Mouse (Mus musculus): Measurements from ENCODE around the gene Lpgat1. TPM values are rescaled to one million over a fixed set of nuclear protein-coding genes. Genes with fewer than 3 reads are reported as not detected.

Lpgat1 gene
- polyA plus RNA-seq (2014; fragmentation: Illumina TruSeq; extraction: RNeasy Lipid Tissue Mini Kit (QIAGEN cat#74804); ENCODE audit: low read depth, low replicate concordance) = 84.0 TPM

GRCm38 (mm10) chr1:191717601-191718498, at the start of gene Lpgat1:
TSS of gene Lpgat1 (plus strand) at chr1:191717834.

GRCm38 (mm10) chr1:191821326-191822091, 103.9 kb downstream of the Lpgat1 start, which contains the start of gene Nek2:
TSS of gene Nek2 (plus strand) at chr1:191821444.

Other genes with a start within 250 kb of the Lpgat1 start
- gene Dtl, start 142.3 kb upstream of the Lpgat1 start, polyA plus RNA-seq (2014; fragmentation: Illumina TruSeq; extraction: RNeasy Lipid Tissue Mini Kit (QIAGEN cat#74804); ENCODE audit: low read depth, low replicate concordance) = 2.1 TPM
- 17.0 TPM for gene Ints7, start 142.2 kb upstream of the Lpgat1 start, polyA plus RNA-seq (2014; fragmentation: Illumina TruSeq; extraction: RNeasy Lipid Tissue Mini Kit (QIAGEN cat#74804); ENCODE audit: low read depth, low replicate concordance)
- 4.6 TPM for gene Nek2, start 103.6 kb downstream of the Lpgat1 start, polyA plus RNA-seq (2014; fragmentation: Illumina TruSeq; extraction: RNeasy Lipid Tissue Mini Kit (QIAGEN cat#74804); ENCODE audit: low read depth, low replicate concordance)
- gene Slc30a1, start 188.9 kb downstream of the Lpgat1 start, polyA plus RNA-seq (2014; fragmentation: Illumina TruSeq; extraction: RNeasy Lipid Tissue Mini Kit (QIAGEN cat#74804); ENCODE audit: low read depth, low replicate concordance) = 12.3 TPM